Mouse (Mus musculus): ENCODE results near the gene Slc22a4. TPM values are rescaled to one million over a fixed set of nuclear protein-coding genes. Genes with fewer than 3 reads are reported as not detected.

Gene Slc22a4
- 1.1 and 1.2 TPM in 2 replicates for polyA plus RNA-seq (2015; fragmentation: Nextera tagmentation; extraction: Ambion mirVana)

- H3K27me3 ChIP-seq: peaks cover 7% of the 10 kb centered on the region; the same call in 1 of the 2 replicates
- no peaks in the 10 kb centered on the region for H3K9me3 ChIP-seq
These were observed at the start of gene Slc22a4 for GRCm38 (mm10) chr11:54028044-54028951. TSS of gene Slc22a4 (minus strand) at chr11:54028090.

GRCm38 (mm10) chr11:54076101-54076500 lies 48.2 kb upstream of the Slc22a4 start:
- no peaks in the 10 kb centered on the region for H3K27me3 ChIP-seq
- no peak overlapping the region for H3K27ac ChIP-seq (replicated peaks)
- no peak overlapping the region for H3K9ac ChIP-seq (replicated peaks)
- no peak overlapping the region for H3K4me3 ChIP-seq
- ATAC-seq (replicated peaks): no peak
- no peaks in the 10 kb centered on the region for H3K36me3 ChIP-seq
- H3K4me1 ChIP-seq: no peaks in the 10 kb centered on the region
- no peak overlapping the region for H3K4me2 ChIP-seq (replicated peaks)
- no peaks in the 10 kb centered on the region for H3K9me3 ChIP-seq
- 92% methylated on average over 1 of the region's 1 CpGs for WGBS

More at GRCm38 (mm10) chr11:54028044-54028951, at the start of gene Slc22a4:
- no peak within 1 kb of the TSS for H3K27ac ChIP-seq (replicated peaks)
- peak within 1 kb of the TSS; percentile 67 for H3K9ac ChIP-seq (replicated peaks)
- H3K4me2 ChIP-seq (replicated peaks): peak within 1 kb of the TSS; percentile 97
- peak within 1 kb of the TSS; percentile 56 for H3K4me3 ChIP-seq
- H3K36me3 ChIP-seq: no peaks in the 10 kb centered on the region
- peak; percentile 85 for ATAC-seq (replicated peaks)
- H3K4me1 ChIP-seq: peaks cover 13% of the 10 kb centered on the region
- WGBS: 1% methylated on average over 60 of the region's 61 CpGs

DNA sequence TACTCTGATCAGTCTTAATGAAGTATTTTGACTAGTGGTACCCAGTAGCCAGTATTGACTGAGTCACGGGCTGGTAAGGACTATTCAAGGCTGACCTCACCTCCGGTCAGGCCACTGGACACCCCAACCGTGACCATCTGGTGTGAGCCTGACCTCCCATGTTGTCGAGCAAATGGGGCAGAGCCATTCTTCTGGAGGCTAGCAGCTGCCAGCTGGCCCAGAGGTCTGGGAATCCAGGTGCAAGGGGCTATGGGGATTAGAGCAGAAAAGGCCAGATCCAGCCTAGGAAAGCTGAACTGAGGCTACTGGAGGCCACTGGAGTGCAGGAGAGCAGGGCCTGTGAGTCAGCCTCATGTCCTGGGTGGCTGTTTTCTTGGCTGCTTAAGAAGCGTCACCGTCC lies 47.5 kb upstream of the Slc22a4 start:
- Histone ChIP-seq H3K27me3 (no peaks in the 10 kb centered on the region), H3K4me3 (no peak overlapping the region), H3K9ac (replicated peaks) (no peak overlapping the region), H3K27ac (replicated peaks) (no peak overlapping the region), H3K4me1 (no peaks in the 10 kb centered on the region), H3K9me3 (no peaks in the 10 kb centered on the region), H3K4me2 (replicated peaks) (no peak overlapping the region), H3K36me3 (no peaks in the 10 kb centered on the region)
- no peak for ATAC-seq (replicated peaks)
- WGBS: 80% methylated on average over 6 of the region's 6 CpGs

DNA sequence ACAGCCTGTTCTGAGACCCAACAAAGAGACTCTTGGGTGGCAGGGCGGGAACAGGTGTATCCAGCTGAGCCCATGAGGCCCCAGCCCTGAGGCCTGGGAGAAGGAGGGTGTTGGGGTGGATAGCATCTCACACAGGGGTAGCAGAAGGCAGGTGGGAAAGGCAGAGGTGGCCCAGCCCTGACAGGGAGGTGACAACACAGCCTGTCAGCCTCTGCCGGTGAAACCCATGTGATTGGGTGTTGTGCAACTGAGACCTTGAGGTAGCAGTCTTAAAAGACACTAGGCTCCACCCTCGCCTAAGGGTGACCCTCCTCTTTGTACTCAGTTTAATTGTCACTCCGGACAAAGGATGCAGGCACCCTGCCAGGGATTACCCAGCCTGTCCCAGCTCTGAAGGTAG lies 45.4 kb upstream of the Slc22a4 start:
- no peak for ATAC-seq (replicated peaks)
- H3K4me3 ChIP-seq: no peak overlapping the region
- H3K4me2 ChIP-seq (replicated peaks): no peak overlapping the region
- no peaks in the 10 kb centered on the region for H3K9me3 ChIP-seq
- 23% methylated on average over 4 of the region's 4 CpGs for WGBS
- H3K9ac ChIP-seq (replicated peaks): no peak overlapping the region
- no peaks in the 10 kb centered on the region for H3K27me3 ChIP-seq
- H3K36me3 ChIP-seq: no peaks in the 10 kb centered on the region
- no peak overlapping the region for H3K27ac ChIP-seq (replicated peaks)
- peaks cover 9% of the 10 kb centered on the region for H3K4me1 ChIP-seq

DNA sequence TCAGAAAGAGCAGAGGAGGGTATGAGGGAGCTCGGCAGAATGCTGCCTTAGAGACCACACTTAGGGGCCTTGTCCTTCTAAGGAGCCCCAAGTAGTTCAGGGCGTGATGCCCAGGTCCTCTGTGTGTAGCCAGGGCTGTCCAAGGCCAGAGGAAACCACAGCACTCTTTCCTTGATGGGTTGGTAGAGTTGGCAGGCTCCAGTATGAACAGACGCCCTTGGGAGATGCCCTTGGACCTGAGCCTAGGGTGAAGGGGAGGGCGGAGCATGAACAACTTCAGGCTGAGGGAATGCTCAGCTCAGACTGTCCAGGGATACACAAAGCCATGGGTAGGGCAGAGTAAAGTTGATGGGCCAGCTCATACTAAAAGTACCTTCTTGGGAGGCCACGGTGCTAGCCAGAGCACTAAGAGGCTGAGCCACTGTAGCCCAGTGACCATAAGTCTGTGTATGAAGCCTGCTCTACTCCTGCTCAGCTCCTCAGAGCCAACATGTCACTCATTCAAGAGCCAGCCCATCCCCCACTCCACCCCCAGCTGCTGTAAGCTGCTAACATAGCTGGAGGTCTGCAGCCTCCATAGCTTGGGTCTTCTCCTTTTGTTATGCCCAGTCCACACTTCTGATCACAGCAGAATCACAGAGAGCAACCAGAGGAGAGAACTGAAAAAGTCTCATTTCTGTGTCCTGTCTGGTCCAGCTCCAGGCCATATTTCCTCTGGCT lies 44.0 kb upstream of the Slc22a4 start:
- peaks cover 23% of the 10 kb centered on the region for H3K4me1 ChIP-seq
- no peaks in the 10 kb centered on the region for H3K36me3 ChIP-seq
- no peak overlapping the region for H3K9ac ChIP-seq (replicated peaks)
- WGBS: 91% methylated on average over 5 of the region's 5 CpGs
- no peaks in the 10 kb centered on the region for H3K9me3 ChIP-seq
- ATAC-seq (replicated peaks): no peak
- H3K27me3 ChIP-seq: no peaks in the 10 kb centered on the region
- H3K4me3 ChIP-seq: no peak overlapping the region
- no peak overlapping the region for H3K4me2 ChIP-seq (replicated peaks)
- H3K27ac ChIP-seq (replicated peaks): no peak overlapping the region

- peak; percentile 76 for ATAC-seq (replicated peaks)
- Histone ChIP-seq H3K36me3 (no peaks in the 10 kb centered on the region), H3K9me3 (no peaks in the 10 kb centered on the region), H3K9ac (replicated peaks) (peak within 1 kb of the TSS; percentile 67), H3K27ac (replicated peaks) (0 out of 2 replicates have a peak within 1 kb of the TSS, but pooled peaks have one; percentile 18), H3K4me1 (peaks cover 25% of the 10 kb centered on the region), H3K4me2 (replicated peaks) (peak within 1 kb of the TSS; percentile 95), H3K4me3 (peak within 1 kb of the TSS; percentile 70), H3K27me3 (no peaks in the 10 kb centered on the region)
- 3% methylated on average over 49 of the region's 61 CpGs for WGBS
These were observed 40.9 kb upstream of the Slc22a4 start, which contains the start of gene Pdlim4 for GRCm38 (mm10) chr11:54068520-54069371. TSS of gene Pdlim4 (minus strand) at chr11:54069014.

DNA sequence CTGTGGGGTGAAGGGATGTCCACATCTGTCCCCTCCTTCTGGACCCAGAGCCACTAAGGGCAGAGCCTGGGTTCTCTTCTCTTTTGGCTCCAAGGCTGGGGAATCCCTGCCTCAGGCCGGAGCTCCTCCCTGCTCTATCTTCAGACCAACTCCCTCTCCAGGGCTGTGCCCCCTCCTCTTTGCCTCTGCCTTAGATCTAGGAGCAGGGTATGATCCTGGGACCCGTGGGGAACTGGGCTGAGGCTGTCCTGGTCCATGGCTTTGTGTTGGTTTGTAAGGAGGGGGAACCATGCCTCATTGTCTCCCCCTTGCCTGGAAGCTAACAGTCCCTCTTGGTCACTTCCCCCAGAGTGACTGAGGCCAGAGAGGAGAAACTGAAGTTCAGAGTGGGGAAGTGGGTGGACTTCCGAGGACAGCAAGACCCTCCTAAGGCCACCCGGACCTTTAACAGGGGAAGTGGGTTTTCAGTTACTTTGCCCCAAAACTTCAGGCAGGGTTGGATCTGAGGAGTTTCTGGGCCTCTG lies 40.2 kb upstream of the Slc22a4 start:
- H3K27me3 ChIP-seq: no peaks in the 10 kb centered on the region
- H3K9me3 ChIP-seq: no peaks in the 10 kb centered on the region
- H3K36me3 ChIP-seq: no peaks in the 10 kb centered on the region
- H3K4me2 ChIP-seq (replicated peaks): peak overlapping the region; percentile 95
- H3K4me1 ChIP-seq: peaks cover 30% of the 10 kb centered on the region
- no peak overlapping the region for H3K27ac ChIP-seq (replicated peaks)
- 29% methylated on average over 4 of the region's 4 CpGs for WGBS
- H3K4me3 ChIP-seq: peak overlapping the region; percentile 70
- ATAC-seq (replicated peaks): no peak
- H3K9ac ChIP-seq (replicated peaks): peak overlapping the region; percentile 67; the same call in 1 of the 2 replicates

DNA sequence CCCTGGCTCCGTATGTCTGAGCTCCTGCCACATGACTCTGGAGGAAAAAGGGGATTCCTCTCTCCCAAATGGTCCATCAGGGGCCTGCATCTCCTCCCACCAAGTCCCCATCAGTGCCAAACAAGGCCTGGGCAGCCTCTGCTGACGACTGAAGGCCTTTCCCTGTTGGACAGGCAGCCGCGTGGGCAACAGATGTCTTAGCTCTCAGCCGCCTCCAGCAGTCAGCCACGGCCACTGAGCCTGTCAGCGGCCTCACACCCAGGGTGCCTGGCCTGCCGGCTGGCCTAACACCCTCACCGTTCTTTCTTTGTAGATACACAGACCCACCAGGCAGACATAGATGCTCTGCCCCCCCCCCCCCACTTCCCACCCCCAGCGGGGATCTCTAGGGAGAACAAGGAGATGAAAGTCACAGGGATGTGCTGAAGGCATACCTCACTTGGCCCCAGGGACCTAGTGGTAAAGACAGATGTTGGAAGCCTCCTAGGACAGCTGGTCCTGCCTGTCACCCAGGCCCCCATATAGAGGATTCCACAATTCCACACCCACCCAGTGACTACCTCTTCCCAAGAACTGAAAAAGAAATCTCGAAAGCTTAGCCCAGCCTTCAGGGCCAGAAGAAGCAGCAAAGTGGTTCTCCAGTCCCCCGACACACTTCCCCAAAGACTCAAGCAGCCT lies 39.6 kb upstream of the Slc22a4 start:
- Histone ChIP-seq H3K27me3 (no peaks in the 10 kb centered on the region), H3K4me2 (replicated peaks) (peak overlapping the region; percentile 95), H3K27ac (replicated peaks) (no peak overlapping the region), H3K4me1 (peaks cover 36% of the 10 kb centered on the region), H3K9me3 (no peaks in the 10 kb centered on the region), H3K4me3 (peak overlapping the region; percentile 70; the same call in 1 of the 2 replicates), H3K9ac (replicated peaks) (0 out of 2 replicates have a peak overlapping the region, but pooled peaks have one; percentile 3), H3K36me3 (no peaks in the 10 kb centered on the region)
- WGBS: 37% methylated on average over 12 of the region's 12 CpGs
- no peak for ATAC-seq (replicated peaks)

DNA sequence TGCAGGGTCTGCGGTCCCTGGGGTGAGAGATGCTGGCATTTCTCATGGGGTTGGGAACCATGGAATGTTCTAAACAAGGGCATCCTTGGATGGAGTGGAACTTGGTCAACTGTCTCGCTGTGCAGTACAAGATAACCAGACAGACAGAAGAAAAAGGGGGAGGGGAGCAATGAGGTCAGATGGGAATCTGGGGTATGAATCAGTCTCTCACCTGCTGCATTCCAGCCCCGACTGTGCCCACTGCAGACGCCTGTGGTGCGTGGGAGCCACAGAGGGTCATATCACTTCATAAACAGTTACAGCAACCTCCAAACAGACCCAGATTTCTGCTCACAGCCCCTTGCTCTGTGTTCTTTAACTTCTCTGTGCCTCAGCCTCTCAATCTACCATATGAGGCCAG lies 38.5 kb upstream of the Slc22a4 start:
- Histone ChIP-seq H3K27ac (replicated peaks) (no peak overlapping the region), H3K4me2 (replicated peaks) (no peak overlapping the region), H3K36me3 (no peaks in the 10 kb centered on the region), H3K4me1 (peaks cover 44% of the 10 kb centered on the region), H3K4me3 (no peak overlapping the region), H3K9me3 (no peaks in the 10 kb centered on the region), H3K9ac (replicated peaks) (no peak overlapping the region), H3K27me3 (no peaks in the 10 kb centered on the region)
- ATAC-seq (replicated peaks): no peak
- 87% methylated on average over 5 of the region's 5 CpGs for WGBS

DNA sequence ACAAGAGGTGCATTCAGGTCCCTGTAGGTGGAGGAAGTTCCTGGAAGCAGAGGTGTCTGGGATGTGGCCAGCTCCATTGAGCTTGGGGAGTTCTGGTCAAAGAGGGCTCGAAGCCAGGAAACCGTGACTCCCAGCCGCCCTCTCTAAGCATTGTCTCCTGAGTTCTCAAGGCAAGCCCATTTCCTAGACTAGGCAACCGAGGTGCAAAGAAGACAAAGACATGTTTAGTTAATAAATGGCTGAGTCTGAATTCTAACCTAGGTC lies 38.0 kb upstream of the Slc22a4 start:
- Histone ChIP-seq H3K4me3 (no peak overlapping the region), H3K36me3 (no peaks in the 10 kb centered on the region), H3K9ac (replicated peaks) (no peak overlapping the region), H3K9me3 (no peaks in the 10 kb centered on the region), H3K27ac (replicated peaks) (no peak overlapping the region), H3K27me3 (no peaks in the 10 kb centered on the region), H3K4me1 (peaks cover 44% of the 10 kb centered on the region), H3K4me2 (replicated peaks) (no peak overlapping the region)
- no peak for ATAC-seq (replicated peaks)
- WGBS: 84% methylated on average over 4 of the region's 4 CpGs
